Mouse (Mus musculus) lung, postnatal 10 days (tissue): ENCODE results near the gene Scp2.

ENCODE experiments used
- DNase-seq: peaks from one replicate; pipeline ENCODE4 v3.0.0; 2021

Gene Scp2

DNA sequence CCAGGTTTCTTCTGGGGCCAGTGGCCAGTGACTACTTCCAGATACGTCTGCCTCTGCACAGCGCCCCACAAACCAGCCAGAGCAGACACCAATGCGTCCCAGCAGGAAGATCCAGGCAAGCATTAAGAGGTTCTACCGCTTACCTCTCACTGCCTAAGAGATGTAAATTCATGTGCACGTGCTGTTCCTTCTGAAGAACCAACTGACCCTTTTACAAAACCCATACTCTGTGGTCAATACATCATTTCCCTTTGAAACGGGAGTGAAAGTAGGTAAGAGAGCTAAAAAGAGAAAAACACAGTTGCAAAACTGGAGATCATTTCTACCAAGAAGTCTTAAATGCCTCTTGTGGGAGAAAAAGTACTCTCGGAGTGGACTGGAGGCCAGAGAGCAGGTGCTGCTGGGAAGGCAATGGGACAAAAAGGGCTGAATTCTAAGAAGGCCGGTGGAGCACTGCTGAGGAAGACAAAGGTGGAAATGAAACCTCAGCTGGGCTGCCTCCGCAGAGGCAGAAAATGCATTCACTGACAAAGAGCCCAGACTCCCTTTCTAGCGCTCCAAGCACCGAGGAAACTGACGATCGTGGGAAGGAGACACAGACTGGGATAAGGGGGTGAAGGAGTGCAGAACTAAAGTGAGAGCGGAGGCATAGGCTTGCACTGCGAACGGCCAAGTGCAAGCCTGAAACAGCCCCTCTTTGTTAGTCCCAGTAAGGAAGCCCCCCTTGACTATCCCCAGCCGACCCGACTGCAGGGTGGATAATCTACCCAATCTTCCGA lies 85.0 kb downstream of the Scp2 start:
- no peak for DNase-seq

- peak; percentile 41 for DNase-seq
These were observed 86.6 kb downstream of the Scp2 start for GRCm38 (mm10) chr4:108058166-108058565.

GRCm38 (mm10) chr4:108057247-108057646 lies 87.6 kb downstream of the Scp2 start:
- no peak for DNase-seq

DNA sequence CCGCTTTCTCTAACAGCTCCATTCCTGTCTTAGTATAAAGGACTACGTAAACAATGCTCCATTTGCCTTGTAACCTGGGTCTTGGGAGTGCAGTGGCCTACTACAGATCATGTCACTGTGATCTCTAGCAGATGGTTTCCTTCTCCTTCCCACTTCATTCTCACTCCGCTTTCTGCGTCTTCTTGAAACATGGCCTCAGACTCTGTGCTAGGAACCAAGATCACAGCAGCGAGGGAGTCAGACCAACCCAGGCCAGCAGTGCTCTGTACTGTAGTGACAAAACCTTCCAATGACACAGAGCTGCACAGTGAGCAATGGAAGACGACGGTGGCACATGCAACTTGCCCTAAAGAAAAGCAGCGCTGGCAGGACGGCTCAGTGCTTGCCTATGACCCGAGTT lies 88.9 kb downstream of the Scp2 start:
- peak; percentile 38 for DNase-seq

DNA sequence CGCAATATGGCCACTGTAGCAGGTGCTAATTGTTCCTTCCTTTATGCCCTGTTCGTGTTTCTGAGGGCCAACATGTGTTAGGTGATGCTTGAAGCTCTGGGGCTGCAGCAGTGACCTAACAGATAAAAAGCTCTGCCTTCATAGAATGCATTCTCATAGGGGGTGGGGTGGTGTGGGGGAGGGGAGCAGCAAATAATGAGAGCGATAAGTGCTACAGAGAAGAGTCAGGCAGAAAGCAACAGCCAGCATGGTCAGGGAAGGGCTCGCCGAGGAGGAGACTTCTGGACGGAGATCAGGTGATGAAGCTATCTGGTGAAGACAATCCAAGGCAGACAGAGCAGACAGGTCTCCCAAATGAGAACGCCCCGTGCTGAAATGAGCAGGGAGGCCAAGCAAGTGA lies 92.1 kb downstream of the Scp2 start:
- DNase-seq: no peak

DNA sequence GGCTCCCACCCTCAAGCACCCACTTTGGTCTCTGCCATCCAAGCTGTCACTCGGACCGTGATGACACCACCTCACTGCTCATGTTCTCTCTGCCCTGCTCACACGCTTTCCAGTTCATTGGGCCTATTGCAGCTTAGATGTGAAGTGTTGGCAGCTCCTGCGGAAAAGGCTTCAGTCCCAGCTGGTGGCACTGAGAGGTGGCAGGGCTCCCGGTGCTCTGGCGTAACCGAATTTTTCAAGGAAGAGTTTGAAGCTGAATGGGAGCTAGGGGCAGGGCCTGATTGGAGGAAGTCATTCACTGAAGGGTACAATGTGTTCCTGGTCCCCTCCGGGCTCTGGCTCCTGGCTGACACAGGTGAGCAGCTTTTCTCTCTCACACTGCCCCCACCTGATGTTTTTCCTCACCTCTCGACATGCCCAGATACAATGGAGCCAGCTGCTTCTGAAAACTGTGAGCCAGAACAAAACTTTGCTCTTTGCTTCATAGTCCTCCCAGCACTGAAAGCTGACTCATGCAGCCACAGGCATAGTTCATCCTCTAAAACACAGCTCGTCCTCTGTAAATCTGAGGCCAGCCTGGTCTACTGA lies 93.0 kb downstream of the Scp2 start:
- peak; percentile 19 for DNase-seq

GRCm38 (mm10) chr4:108046136-108046535 lies 98.7 kb downstream of the Scp2 start:
- DNase-seq: no peak

- DNase-seq: no peak
These were observed 99.4 kb downstream of the Scp2 start for GRCm38 (mm10) chr4:108045136-108046107.

DNA sequence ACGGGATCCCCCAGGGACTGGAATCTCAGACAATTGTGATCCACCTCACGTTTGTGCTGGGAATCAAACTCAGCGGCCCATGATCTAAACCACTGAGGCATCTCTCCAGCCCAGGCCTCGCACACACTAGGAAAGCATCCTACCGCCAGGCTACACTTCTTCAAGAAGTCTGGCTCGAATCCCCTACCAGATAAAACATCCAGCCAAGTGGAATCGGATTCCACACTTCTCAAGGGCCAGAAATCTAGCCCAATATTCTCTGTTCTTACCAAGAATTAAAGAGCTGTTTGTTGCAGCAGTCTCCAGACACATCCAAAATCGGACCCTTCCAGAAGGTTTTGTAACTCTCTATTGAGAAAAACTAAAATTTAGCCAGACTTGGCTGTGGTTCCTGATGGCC lies 107.8 kb downstream of the Scp2 start:
- DNase-seq: no peak

GRCm38 (mm10) chr4:108033041-108033764 lies 111.6 kb downstream of the Scp2 start:
- DNase-seq: peak; percentile 36

- no peak for DNase-seq
These were observed 112.4 kb downstream of the Scp2 start for GRCm38 (mm10) chr4:108032352-108032849.

GRCm38 (mm10) chr4:108031502-108032351 lies 113.1 kb downstream of the Scp2 start:
- DNase-seq: peak; percentile 75

- no peak for DNase-seq
These were observed 113.8 kb downstream of the Scp2 start for GRCm38 (mm10) chr4:108030888-108031501.

DNA sequence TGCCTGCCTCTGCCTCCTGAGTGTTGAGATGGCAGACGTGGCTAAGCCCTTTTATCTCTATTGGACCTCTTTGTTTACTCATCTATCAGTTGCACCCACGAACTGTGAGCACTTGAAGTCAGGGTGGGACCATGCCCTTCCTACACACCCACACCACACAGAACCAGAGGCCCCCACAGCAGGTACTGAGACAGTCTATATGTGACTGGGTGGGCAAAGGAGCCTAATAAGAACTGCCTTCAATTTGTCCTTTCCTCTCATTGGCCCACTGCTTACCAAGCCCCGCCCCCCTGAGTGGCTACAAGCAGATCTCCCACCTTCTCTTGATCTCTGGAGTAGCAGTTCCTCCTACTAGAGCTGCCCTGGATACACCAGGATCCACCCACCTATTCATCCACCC lies 118.6 kb downstream of the Scp2 start:
- no peak for DNase-seq

DNA sequence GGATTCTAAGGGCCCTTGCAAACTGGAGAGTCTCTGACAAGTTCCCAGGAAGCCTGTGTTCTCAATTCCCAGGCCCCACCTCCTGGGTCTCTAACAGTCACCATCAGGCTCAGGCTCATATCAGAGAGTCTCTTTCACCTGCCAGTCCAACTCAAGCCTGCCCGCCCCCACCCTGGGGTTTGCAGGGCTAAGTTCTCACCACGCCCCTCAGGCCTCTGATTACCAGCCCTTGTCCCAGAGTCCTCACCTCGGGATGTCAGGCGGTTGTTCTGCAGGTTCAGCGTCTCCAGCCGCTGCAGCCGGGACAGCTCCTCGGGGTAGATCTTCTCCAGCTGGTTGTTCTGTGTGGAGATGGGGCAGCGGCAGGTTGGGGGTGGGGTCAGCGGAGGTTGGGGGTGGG lies 119.5 kb downstream of the Scp2 start:
- peak; percentile 70 for DNase-seq

DNA sequence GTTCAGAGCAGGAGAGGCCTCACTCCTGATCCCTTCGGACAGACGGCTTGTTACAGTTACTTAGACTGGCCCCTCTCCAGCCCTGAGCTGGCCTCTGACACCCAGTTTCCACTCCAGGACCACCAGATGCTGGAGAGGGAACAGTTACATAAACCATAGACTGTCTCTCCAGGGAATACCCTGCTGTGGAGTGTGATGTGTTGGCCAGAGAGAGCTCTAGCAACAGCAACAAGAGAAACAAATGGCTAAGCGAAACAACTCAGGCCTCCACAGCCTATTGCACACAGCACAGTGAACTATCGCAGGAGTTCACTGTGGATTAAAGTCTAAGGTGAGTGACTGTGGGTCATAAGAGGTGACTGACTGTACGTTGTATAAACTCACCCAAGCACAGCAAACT lies 120.2 kb downstream of the Scp2 start:
- DNase-seq: peak; percentile 64

- DNase-seq: no peak
These were observed 121.6 kb downstream of the Scp2 start for GRCm38 (mm10) chr4:108023186-108023585.

GRCm38 (mm10) chr4:108020178-108020577 lies 124.6 kb downstream of the Scp2 start:
- no peak for DNase-seq

DNA sequence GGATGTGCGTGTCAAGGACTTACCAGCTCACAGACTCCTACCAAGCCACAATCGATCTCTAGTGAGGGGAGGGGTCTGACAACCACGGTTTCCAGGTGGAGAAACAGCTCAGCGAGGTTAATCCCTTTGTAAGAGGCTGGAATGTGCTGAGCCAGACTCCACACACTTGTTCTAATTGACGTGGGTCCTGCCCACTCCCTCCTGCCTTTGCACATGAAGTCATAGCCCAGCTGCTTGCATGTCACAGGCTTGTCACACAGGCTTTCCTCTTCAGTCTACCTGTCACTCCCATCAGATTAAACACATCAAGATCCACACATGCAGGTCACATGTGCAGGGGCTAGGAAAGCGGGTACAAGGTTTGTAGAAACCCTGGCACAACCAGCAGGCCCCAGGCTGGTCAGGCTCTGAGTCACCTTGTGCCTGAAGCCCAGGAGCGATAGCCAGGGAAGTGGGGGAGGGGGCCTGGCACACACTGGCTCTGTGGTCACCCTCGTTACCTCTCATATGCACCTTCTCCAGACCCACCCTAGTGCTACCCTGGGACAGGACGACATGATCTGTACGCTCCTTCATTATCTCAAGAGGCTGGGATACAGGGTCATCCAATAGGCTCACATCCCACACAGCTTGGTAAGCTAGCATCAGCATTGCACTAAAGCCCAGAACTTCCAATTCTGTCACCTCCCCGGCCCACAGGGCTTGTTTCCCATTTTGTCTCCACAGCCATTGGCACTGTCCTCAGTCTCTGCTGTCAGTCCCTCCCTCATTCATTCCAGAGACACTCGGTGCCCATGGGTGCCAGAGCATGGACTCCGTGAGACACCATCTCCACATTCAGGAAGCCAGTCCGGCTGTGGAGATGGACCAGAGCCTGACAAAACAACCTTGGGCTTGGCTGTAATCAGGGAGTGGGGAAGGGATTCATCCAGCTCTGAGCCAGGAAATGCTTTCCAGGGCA lies 125.6 kb downstream of the Scp2 start:
- peak; percentile 61 for DNase-seq
